Mouse (Mus musculus): ENCODE measurements at regions not wholly inside any gene's neighbourhood (a gene's known extent, or its start where the extent isn't known, plus 50 kb on each side); places are given as distances from the start of the nearest gene placed in this dataset.

DNA sequence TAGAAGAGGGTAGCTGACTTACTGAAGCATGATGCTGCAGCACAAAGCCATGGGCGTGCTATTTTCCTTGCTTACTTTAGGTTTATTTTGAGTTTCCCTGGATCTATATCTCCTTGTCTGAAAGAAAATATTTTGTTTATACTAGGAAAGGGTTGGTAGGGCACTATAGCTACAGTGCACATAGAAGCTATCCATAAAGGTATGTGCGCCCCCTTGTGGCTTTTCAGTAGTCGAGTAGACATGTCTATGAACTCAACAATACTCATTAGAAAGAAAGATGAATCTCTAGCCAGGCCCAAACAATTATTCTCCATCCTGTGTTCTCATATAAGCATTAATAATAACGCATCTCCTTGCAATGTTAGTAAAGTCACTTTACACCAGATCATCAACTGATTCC lies 114.3 kb downstream of the Rab38 start:
- no peak for TF ChIP-seq EP300 (IDR thresholded peaks at IDR 0.05; ENCODE audit: low read depth)
- peak; percentile 57 for TF ChIP-seq CTCF (IDR thresholded peaks at IDR 0.05; ENCODE audit: low read depth)

All from heart, postnatal 0 days (tissue).